Mouse (Mus musculus): ENCODE measurements around the gene Nlrp1a. TPM values are rescaled to one million over a fixed set of nuclear protein-coding genes. Genes with fewer than 3 reads are reported as not detected.

Nlrp1a gene
- polyA plus RNA-seq (2016; fragmentation: Nextera tagmentation; extraction: Ambion mirVana) = not detected in 2 replicates

DNA sequence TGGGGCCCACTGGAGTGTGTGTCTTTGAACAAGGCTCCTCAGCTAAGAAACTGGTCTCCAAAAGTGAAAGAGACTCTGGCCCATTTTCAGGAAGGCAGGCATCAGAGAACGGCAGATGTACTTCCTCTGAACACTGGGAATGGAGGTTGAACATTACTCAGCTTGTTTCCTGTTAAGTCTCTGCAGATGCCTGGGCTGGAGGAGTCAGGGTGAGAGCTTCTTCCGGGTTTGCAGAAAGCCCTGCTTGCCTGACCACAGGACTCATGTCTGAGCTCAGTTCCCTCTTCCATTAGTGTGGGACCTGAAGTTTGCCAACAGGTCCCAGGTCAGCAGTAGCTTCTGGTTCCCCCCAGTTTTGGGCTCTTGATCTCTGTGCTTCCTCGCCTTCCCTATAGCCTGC is at the start of gene Nlrp1a:
Nlrp1a (minus strand) TSS at position 44 of the 400 bp plus-strand sequence.
- H3K9me3 ChIP-seq (replicated peaks) = no peaks in the 10 kb centered on the region
- H3K4me3 ChIP-seq = no peak within 1 kb of the TSS
- 82% methylated on average over 3 of the region's 3 CpGs for WGBS
- H3K36me3 ChIP-seq = no peaks in the 10 kb centered on the region
- no peaks in the 10 kb centered on the region for H3K4me1 ChIP-seq
- no peak within 1 kb of the TSS for H3K27ac ChIP-seq
- H3K27me3 ChIP-seq (ENCODE audit: low read depth, poor library complexity, severe bottlenecking) = no peaks in the 10 kb centered on the region
- DNase-seq (ENCODE audit: low spot score) = no peak

DNA sequence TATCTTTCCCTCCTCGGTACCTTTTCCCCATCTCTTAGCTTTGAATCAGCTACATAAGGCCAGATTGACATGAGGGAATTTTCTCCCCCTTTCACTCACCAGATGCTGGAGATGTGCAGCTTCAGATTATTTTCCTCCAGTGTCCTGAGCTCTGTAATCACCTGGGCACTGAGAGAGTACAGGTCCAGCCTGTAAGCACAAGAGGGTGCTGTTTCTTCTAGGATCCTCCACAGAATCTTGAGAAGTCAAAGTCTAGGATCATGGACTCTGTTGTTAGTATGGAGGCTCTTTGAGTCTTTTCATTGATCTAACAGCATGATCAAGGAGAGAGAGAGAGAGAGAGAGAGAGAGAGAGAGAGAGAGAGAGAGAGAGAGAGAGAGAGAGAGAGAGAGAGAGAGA is 25.1 kb upstream of the Nlrp1a start:
- no peak overlapping the region for H3K27ac ChIP-seq
- no peak overlapping the region for H3K4me3 ChIP-seq
- H3K27me3 ChIP-seq (ENCODE audit: low read depth, poor library complexity, severe bottlenecking) = no peaks in the 10 kb centered on the region
- no peaks in the 10 kb centered on the region for H3K36me3 ChIP-seq
- no peaks in the 10 kb centered on the region for H3K4me1 ChIP-seq
- no peaks in the 10 kb centered on the region for H3K9me3 ChIP-seq (replicated peaks)
- DNase-seq (ENCODE audit: low spot score) = no peak
- WGBS = 85% methylated on average over 1 of the region's 1 CpGs

DNA sequence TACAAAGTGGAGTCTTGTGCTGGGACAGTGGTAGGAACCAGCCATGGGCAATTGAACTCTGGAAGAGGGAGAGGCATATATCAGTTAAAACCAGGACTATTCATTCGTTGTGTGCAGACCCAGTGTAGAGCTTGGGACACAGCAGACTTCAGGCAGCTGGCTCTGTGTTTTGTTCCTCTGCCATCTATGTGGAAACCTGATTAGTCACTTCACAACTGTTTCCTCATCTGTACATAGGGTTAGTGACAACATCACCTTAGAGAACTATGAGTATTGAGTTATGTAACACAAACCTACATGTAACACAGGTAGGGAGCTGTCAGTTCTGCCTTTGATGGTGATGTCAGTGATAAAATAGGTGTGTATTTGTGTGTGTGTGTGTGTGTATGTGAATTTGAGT is 19.6 kb upstream of the Nlrp1a start:
- H3K4me1 ChIP-seq = no peaks in the 10 kb centered on the region
- H3K27me3 ChIP-seq (ENCODE audit: low read depth, poor library complexity, severe bottlenecking) = no peaks in the 10 kb centered on the region
- no peak for DNase-seq (ENCODE audit: low spot score)
- 64% methylated on average over 1 of the region's 1 CpGs for WGBS
- no peaks in the 10 kb centered on the region for H3K9me3 ChIP-seq (replicated peaks)
- no peaks in the 10 kb centered on the region for H3K36me3 ChIP-seq
- no peak overlapping the region for H3K4me3 ChIP-seq
- no peak overlapping the region for H3K27ac ChIP-seq

DNA sequence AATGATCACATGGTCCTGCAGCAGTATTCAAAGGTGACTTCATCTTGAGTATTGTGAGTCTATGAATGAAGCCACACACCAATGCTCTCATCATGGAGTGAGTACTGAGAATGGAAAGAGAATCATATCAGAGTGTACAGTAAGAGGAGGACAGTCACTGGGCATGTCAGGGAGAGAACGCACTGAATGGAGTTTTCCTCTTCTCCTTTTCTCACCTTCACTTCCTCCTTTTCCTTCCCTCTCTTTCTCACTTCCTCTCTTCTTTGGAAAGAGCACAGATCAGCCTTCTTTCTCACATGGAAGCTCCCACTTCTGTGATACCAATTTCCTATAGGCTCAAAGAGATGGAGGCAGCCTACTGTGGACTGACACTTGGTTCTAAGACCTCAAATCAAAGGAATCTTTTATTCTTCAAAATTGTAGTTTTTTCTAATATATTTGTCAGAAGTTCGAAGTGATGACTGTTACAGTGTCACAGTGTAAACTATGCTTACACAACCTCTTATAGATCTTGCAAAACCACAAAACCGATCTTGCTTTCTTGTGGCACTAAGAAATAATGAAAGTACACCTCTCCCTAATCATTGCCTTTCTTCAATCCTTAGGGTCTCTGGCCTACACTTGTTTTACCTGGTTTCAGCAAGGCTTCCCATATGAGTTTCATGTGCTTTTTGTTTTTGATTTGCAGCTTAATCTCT is 15.1 kb upstream of the Nlrp1a start:
- H3K9me3 ChIP-seq (replicated peaks) = no peaks in the 10 kb centered on the region
- H3K4me1 ChIP-seq = no peaks in the 10 kb centered on the region
- no peak overlapping the region for H3K4me3 ChIP-seq
- DNase-seq (ENCODE audit: low spot score) = no peak
- whole genome bisulfite sequencing = 76% methylated on average over 3 of the region's 3 CpGs
- H3K27me3 ChIP-seq (ENCODE audit: low read depth, poor library complexity, severe bottlenecking) = no peaks in the 10 kb centered on the region
- H3K27ac ChIP-seq = no peak overlapping the region
- no peaks in the 10 kb centered on the region for H3K36me3 ChIP-seq

DNA sequence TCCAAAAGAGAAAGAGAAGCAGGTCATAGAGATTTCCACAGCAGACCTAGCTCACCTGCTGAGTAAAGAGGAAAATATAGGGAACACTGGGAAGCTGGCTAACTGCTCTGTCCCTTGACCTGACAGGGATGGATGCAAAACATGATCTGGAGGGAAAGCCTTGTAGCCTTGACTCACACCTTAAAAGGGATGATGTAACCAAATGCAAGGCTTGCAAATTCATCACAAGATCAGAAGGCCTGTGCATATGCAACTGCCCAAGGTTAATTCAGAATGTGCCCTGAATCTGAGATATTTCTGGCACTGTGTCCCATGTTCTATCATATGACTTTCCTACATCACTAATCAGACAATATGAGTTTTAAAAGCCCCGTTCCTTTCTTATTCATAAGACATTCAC is 10.8 kb upstream of the Nlrp1a start:
- H3K4me1 ChIP-seq = no peaks in the 10 kb centered on the region
- WGBS = 100% methylated on average over 1 of the region's 1 CpGs
- H3K4me3 ChIP-seq = no peak overlapping the region
- no peak for DNase-seq (ENCODE audit: low spot score)
- no peak overlapping the region for H3K27ac ChIP-seq
- H3K27me3 ChIP-seq (ENCODE audit: low read depth, poor library complexity, severe bottlenecking) = no peaks in the 10 kb centered on the region
- no peaks in the 10 kb centered on the region for H3K36me3 ChIP-seq
- no peaks in the 10 kb centered on the region for H3K9me3 ChIP-seq (replicated peaks)

DNA sequence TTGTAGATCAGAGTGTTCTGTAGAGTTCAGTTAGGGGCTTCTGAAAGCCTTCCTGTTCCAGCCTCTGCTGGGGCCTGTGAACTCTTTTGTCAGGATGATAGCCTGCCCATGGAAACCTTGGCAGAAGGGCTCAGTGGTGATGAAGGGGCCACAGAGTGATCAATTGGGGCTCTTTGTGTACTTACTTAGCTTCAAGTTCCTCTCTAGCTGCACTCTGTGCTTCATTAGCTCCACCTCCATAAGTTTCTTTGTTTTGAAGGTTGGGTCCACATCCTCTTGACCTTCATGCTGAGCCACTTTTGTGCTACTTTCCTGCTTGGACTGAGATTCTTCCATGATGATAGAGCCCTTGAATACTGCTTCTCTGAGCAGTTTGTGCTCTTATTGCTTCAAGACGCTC is 2.5 kb downstream of the Nlrp1a start:
- Histone ChIP-seq H3K27ac (no peak overlapping the region), H3K9me3 (replicated peaks) (no peaks in the 10 kb centered on the region), H3K36me3 (no peaks in the 10 kb centered on the region), H3K4me3 (no peak overlapping the region), H3K27me3 (ENCODE audit: low read depth, poor library complexity, severe bottlenecking) (no peaks in the 10 kb centered on the region), H3K4me1 (no peaks in the 10 kb centered on the region)
- 86% methylated on average over 1 of the region's 1 CpGs for WGBS
- DNase-seq (ENCODE audit: low spot score) = no peak

DNA sequence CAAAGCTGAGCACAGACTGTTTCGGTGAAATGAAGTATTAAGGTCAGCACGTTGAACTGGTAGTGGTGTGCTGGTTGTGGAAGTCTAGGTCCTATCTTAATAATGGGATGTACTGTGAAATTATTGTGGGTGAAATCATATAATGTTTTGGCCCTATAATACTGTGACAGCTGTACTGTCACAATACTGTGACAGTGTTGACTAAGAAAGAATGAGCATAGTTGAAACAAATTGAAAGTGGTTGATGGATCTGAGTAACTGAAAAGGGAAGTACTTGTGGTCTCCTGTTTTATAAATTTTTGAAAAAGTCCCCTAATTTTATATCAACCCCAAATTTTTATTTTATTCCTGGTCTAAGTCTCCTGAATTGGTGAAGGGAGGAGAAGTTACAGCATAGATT is 37.4 kb downstream of the Nlrp1a start:
- DNase-seq (ENCODE audit: low spot score) = no peak
- WGBS = 82% methylated on average over 2 of the region's 2 CpGs
- Histone ChIP-seq H3K4me1 (no peaks in the 10 kb centered on the region), H3K27ac (no peak overlapping the region), H3K9me3 (replicated peaks) (no peaks in the 10 kb centered on the region), H3K36me3 (no peaks in the 10 kb centered on the region), H3K27me3 (ENCODE audit: low read depth, poor library complexity, severe bottlenecking) (no peaks in the 10 kb centered on the region), H3K4me3 (no peak overlapping the region)

DNA sequence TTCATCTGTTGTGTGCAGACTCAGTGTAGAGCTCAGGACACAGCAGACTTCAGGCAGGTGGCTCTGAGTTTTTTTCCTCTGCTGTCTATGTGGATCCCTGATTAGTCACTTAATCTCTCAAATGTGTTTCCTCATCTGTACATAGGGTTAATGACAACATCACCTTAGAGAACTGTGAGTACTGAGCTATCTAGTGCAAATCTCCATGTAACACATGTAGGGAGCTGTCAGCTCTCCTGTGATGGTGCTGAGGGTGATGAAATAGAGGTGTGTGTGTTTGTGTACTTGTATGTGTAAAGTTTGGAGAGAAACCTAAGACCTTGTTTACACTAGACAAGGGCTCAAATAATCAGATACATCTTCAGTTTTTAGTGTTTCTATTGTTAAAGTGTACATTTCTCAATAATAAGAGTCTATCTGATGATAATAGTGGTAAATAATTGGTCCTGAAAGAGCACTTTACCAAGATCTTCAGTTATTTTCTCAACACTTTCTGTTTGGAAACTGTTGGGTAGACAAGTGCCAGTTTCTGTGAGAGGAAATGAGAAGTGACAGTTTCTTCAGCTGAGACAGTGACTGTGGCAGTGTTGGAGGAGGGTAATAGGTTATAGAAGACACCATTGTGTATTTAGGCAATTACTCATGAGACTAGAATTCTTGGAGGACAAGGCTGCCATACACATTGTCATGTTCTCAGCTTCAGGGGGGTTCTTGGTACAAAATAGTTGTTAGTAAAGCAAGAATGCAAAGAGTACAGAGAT is 38.1 kb downstream of the Nlrp1a start:
- Histone ChIP-seq H3K36me3 (no peaks in the 10 kb centered on the region), H3K27me3 (ENCODE audit: low read depth, poor library complexity, severe bottlenecking) (no peaks in the 10 kb centered on the region), H3K9me3 (replicated peaks) (no peaks in the 10 kb centered on the region), H3K27ac (no peak overlapping the region), H3K4me3 (no peak overlapping the region), H3K4me1 (no peaks in the 10 kb centered on the region)
- no peak for DNase-seq (ENCODE audit: low spot score)

DNA sequence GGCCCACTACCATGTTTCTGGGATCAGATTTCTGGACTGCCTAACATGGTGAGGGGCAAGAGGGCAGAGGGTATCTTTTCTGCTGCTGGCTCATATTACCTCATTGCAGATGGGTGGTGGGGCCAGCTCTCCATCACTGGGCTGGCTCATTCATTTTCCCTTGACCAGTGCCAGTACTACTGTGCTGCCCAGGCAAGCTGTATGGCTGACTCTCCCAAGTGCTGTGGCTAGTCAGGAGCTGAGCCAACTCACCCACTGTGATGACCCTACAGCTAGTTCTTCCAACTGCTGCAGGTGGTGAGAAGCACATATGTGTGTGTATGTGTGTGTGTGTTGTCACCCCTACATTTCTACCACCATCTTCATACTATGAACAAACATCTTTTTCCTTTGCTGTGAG is 40.6 kb downstream of the Nlrp1a start:
- Histone ChIP-seq H3K9me3 (replicated peaks) (no peaks in the 10 kb centered on the region), H3K36me3 (no peaks in the 10 kb centered on the region), H3K4me3 (no peak overlapping the region), H3K27me3 (ENCODE audit: low read depth, poor library complexity, severe bottlenecking) (no peaks in the 10 kb centered on the region), H3K27ac (no peak overlapping the region), H3K4me1 (no peaks in the 10 kb centered on the region)
- DNase-seq (ENCODE audit: low spot score) = no peak

DNA sequence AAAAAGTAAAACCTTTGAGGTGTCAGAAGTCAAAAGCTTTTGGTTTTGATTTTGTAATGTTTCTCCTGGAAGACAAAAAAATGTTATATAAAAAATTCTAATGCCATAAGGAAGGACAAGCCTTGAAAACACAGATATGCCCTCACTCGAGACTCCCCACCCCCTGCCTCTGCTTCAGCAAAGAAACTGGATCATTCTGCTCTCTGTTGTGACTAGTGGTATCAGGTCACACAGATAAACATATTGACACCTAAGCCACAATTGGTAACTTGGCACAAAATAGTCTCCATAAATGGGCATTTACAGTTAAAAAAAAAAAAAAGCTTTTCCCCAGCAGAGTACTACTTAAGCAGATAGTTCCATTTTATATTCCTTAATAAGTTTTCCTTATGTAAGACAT is 68.2 kb downstream of the Nlrp1a start:
- WGBS = 80% methylated on average over 1 of the region's 1 CpGs
- H3K27me3 ChIP-seq (ENCODE audit: low read depth, poor library complexity, severe bottlenecking) = no peaks in the 10 kb centered on the region
- no peak for DNase-seq (ENCODE audit: low spot score)

DNA sequence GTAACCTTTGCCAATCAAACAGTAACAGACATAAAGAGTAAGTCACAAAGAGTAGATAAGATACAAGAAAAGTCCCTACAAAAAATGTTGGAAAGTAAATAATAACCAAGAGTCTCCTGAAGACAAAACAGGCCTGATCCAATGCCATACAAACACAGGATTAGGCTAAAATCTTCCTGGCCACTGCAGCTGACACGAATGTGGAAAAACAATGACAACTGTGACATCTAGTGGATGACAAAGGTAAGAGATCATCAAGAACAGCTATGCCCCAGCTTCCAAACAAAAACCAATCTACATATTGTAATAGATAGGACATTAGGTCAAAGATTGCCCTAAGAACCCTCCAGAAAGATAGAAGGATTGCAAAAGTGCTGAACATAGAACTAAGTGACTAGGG is 92.0 kb downstream of the Nlrp1a start:
- DNase-seq (ENCODE audit: low spot score) = no peak
- Histone ChIP-seq H3K27me3 (ENCODE audit: low read depth, poor library complexity, severe bottlenecking) (no peaks in the 10 kb centered on the region), H3K27ac (no peak overlapping the region), H3K4me3 (no peak overlapping the region), H3K9me3 (replicated peaks) (no peaks in the 10 kb centered on the region), H3K4me1 (no peaks in the 10 kb centered on the region), H3K36me3 (no peaks in the 10 kb centered on the region)
- 0% methylated on average over 1 of the region's 1 CpGs for WGBS

More for the DNA sequence above, 68.2 kb downstream of the Nlrp1a start:
- Histone ChIP-seq H3K36me3 (no peaks in the 10 kb centered on the region), H3K4me3 (no peak overlapping the region), H3K27ac (no peak overlapping the region), H3K4me1 (no peaks in the 10 kb centered on the region), H3K9me3 (replicated peaks) (0 out of 2 replicates have a peak, but pooled peaks cover 3% of the 10 kb centered on the region)

Data from limb, embryonic 10.5 days (tissue).